Mouse (Mus musculus) thymus, postnatal 25 days (tissue): ENCODE measurements around the gene Mreg.

Source experiments
- DNase-seq: peaks from one replicate; pipeline ENCODE4 v3.0.0; 2022

The Mreg gene

DNA sequence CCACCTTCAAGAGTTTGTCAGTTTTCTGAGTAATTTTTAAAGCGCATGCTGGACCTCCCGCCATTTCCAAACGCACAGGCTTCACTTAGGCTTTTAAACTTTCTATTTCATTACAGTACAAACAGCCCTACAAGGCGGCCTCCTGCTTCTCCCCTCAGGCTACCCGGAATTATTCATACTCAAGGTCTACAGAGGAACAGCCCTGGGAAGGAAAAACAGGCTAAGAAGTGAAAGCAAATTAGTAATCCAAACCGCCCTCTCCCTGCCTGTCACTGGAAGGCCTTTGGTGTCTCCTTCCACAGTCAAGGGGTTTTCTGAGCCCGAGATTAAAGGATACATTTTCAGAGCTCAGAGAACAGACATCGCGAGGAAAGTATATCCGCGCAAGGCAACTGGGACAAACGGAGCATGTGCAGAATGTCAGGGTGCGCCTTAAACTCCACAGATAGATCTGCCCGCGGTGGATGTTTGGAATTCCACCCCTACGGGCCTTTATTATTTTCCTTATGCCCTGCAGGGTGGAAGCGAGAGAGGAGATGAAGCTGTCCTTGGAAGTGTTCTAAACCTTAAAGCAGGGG, 90.4 kb downstream of the Mreg start:
- no peak for DNase-seq

DNA sequence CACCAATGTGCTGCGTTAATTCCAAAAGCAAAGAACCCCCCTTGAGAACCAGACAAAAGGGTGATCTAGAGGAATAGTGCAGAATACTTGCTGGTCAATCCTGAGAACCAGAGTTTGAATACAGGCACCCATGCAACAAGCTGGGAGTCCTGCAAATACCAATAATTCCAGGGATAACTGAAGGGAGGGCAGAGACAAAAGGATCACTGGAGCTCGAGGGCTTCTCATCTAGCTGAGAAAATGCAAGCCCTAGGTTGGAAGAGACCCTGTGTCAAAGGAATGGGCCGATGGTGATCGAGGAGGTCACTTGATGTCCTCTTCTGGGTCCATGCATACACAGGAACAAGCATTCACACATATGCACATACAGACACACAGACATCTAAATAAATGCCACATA, 92.1 kb downstream of the Mreg start:
- no peak for DNase-seq

DNA sequence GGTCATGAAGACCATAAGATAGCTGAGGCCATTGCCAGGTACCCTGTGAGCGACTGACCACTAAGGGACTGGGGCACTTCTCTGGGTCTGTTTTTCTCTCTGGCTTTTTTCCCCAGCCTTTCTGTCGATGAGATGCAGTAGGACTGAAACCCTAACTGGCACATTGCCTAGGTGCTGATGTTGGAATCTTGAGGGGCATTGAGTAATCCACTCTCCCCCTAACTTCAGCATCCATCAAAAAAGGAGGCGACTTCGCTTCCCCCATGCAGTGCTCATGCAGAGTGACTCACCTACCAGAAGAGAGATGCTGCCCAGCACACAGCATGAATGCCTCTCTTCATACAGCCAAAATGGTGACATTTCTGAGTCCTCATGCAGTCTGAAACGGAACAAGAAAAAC, 97.9 kb downstream of the Mreg start:
- DNase-seq = no peak
